Mouse (Mus musculus) spleen, postnatal 4 days (tissue): ENCODE measurements at regions not wholly inside any gene's neighbourhood (a gene's known extent, or its start where the extent isn't known, plus 50 kb on each side); places are given as distances from the start of the nearest gene placed in this dataset.
"Not testable (repeated sequence)": the region's sequence is repeated elsewhere in the genome, so short reads cannot be mapped to it uniquely, and the experiment has no call there.

Experiments used
- DNase-seq, 2 experiments: peaks; one replicate each; pipeline ENCODE4 v3.0.0; 2022; ENCODE audit warnings: low spot score in 2 of 2

DNA sequence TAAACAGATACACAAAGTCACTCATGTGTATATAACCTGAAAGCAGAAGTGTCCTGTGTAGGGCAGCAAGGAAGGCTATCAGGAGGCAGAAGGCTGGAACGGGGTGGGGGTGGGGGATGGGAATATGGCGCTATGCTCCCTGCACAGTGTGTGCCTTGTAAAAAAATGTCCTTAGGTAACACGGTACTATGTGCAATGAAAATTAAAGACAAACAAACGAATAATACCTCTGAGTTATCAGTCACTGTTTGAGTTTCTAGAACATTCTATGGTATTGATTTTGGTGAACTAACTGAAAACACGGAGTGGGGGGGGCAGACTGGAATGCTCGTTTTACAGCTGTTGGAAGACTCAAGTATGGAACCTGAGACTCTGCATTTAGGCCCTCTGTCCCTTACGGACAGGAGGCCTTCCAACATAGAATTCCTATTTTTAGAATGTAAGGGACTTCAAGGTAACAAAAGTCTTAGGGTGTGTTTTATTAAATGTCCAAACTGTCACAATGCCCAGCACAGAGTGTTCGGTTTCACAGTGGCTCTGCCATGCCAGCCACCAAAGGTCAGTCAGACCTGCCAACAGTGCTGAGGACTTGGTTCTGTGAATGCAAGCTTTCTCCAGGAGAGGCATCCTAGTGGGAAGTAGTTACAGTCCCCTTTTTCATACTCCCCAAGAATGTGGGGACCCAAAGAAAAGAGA, 240.6 kb downstream of the Ano6 start:
- DNase-seq = no peak

DNA sequence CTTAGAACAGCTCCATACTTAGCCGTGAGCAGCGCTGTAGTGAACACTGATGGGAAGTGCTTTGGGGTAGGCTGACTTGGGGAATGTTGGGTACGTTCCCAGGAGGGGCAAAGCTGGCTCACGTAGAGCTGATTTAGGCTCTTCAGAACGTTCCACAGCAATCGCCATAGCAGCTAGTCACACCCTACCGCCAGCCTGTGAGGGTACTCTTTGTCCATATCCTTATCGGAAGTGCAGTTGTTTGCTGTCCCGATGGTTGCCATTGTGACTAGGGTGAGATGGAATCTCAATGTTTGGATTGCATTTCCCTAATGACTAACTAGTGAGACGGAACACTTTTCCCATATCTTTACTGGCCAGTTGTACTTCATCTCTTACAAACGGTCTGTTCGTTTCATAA, 244.6 kb downstream of the Ano6 start:
- no peak for DNase-seq

DNA sequence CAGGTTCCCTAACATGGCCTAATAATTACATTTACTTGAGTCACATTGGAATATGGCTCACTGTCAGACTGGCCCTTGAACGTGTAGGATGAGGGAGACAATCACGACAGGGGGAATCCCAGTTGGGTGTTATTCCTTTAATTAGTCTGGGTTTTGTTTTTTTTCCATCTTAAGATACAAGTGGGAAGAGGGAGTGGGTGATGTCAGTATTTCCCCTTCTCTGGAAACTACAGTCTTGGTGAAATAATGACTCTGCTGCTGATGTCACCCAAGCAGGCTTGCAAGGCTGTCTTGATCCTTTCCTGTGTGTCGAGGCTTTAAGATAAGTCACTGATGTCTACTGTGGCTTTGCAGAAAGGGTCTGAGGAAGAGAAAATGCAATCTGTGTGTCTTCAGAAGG, 241.8 kb upstream of the Arid2 start:
- DNase-seq = no peak

DNA sequence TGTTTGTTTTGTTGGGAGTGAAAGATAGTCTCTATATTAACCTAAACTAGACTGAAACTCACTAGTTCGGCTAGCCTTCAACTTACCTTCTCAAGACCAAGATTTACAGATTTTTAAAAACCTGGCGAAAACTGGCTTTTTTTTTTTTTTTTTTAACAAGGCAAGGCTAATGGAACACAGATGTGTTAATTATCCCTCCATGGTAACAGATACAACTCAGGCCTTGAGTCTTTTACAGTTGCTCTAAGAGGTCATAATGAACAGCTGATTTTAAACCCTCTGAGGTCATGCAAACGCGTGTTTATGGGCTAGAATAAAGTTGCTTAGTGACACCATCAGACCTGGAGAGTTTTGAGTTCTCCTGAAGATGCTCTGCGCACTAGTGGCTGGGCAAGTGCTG, 240.7 kb upstream of the Arid2 start:
- no peak for DNase-seq

DNA sequence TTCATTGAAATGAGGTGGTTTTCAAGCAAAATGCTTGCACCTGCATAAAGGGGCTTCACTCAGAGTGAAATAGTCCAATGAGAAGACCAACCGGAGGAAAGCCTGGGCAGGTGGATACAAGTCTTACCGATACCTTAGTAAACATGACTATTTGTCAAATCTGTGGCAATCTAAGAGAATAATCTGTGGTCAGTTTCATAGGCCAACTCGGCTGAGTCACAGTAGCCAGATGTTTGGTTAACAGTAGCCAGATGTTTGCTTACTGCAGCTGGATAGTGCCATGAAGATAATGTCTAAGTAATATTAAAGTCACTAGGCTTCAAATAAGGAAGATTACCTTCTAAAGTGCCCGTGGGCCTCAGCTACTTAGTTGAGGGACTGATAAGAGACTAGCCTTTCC, 236.9 kb upstream of the Arid2 start:
- no peak for DNase-seq

DNA sequence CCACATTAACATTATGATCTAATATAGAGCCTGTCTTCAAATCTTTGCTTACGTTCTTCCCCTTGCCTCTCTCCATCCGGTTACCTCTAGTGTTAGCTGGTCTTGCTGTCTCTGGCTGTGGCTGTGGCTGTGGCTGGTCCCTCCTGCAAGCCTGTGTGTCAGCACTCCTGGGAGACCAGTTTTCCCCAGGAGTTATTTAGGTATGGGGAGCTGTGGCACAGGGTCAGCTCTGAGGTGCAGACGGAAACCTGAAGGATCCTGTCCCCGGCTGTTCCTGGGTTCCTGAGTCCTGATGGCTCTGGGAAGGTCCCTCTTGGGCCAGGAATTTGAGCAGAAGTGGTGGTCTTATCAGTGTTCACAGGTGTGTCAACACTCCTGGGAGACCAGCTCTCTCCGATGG, 234.7 kb upstream of the Arid2 start:
- DNase-seq = no peak

DNA sequence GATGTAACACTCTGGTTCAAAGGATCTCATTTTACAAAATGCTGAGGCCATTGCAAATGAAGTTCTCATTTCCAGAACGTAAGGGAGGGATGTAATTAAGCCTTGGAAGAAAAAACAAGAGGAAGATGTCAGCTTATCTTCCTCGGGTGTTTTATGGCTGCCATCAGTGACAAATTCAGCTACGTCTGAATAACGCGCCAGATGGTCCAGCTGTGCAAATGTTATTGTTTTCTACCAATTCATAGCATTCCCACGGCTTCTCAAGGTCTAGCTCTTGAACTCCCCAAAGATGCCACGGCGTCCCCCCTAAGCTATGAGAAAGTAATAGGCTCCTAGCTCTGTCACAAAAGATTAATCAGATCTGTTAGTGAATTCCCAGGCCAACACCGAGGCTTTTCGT, 232.0 kb upstream of the Arid2 start:
- no peak for DNase-seq

DNA sequence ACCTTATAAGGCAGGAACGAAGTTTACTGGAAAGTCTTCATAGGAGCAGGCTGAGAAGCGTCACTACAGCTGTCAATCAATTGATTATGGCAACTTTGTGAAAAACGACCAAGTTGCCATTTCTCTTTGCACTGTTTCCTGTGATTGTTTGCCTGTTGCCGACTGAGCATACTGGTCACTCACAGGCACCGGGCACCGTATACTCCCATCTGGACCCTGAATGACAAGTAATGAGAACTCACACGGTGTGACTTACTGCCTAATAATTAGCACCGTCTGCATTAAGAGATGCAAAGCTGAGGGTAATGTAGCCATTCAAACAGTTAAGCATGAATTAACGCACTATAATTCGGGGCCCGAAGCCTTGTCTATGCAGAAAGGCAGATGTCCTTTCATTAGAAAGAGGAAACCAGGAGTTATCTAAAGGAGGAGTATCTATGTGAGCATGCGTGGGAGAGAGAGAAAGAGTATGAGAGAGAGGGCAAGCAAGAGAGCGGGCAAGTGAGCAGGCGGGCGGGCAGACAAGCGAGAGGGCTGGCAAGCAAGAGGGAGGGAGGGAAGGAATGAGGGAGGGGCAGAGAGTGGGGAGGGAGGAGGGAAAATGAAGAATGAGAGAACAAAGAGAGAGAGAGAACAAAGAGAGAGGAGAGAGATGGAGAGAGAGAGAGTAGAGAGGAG, 231.4 kb upstream of the Arid2 start:
- DNase-seq = no peak

DNA sequence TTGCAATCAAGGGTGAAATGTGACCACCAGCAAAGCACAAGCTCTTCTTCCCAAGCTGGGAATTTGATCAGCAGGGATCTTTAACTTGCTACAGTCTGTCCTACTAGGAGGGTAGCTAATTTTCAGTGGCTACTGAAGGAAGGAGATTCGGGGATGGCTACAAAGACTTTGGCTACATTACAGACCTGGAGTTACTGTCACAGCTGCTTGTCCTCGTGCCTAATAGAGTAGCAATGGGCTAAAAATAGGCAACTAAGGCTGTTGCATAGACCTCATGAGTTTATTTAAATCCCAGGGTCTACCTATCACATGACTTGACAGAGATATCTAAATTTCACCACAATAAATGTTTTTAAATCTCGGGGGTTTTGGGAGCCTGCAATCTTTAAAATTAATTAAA, 227.7 kb upstream of the Arid2 start:
- no peak for DNase-seq

DNA sequence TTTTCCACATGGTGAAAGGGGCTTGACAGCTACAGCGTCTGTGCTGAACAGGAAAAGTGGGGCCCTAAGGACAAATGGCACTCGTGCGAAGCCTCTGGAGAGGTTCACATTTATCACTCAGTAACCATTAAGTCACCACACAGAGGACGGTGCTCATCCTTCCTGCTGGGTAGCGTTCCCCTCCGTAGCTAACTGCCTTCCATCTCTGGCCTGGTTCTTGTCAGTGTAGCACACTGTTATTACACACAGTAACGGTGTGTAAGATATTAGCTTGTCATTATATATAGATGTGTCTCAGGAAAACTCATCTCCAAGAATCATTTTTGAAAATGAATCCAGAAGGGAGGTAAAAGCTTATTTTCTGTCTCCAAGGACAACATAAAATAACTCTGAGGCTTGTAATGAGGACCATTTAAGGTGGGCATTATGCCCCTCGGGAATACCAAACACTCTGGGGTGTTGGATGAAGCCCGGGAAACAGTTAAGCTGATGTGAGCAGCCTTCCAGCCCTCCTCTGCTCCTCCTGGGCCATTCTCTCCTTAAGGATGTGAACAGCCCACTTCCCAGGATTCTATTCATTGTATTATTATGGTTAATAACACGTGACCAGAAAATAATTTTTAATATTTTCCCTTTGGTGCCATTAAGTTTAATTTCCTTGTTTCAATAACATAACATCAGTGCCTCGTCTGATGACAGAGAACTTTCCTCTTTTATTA, 222.7 kb upstream of the Arid2 start:
- DNase-seq = no peak

DNA sequence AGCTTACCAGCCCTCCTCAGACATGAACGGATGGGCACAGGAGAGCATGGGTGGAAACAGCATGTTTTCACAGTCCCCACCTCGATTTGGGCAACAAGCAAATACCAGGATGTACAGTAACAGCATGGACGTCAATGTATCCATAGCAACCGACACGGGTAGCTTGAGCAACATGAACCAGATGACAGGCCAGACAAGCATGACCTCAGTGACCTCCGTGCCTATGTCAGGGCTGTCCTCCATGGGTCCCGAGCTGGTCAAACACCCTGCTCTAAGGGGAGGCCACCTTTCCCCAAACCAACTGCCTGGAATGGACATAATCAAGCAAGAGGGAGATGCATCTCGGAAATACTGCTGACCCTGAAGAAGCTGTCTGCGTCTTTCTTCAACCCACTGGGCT, 211.7 kb upstream of the Arid2 start:
- no peak for DNase-seq

DNA sequence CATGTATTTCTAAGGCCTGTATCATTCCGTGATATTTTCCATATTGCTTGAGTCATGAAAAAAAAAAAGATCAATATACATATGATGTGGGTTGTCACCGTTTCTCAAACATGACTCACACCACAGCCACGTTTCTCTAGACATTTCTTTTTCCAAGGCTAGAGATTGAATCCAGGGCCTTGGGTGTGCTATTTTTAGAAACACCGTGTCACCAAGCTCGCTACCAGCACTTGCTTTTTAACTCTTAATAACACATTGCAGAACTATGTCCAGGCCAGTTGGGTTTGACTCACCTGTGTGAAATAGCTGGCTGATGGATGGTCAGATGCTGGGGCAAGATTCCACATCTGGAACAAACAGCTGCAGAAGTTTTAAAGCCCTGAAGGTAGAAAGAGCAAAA, 209.6 kb upstream of the Arid2 start:
- no peak for DNase-seq

DNA sequence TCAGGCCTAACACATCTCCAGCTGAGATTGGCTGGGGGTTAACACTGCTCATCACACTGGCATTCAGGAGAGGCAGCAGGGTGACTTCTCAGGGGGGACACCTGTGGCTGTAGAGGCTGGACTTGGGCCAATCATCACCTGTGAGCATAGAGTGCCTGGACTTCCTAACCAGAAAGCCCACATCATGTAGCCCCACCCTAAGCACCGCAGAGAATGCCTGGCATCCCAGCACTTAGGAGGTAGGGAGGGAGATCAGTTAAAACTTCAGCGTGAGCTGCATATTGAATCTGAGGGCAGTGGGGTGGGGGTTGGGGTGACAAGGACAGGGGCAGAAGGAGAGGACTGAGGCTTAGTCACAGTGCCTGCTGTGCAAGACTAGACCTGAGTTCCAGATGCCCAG, 208.7 kb upstream of the Arid2 start:
- DNase-seq = no peak

DNA sequence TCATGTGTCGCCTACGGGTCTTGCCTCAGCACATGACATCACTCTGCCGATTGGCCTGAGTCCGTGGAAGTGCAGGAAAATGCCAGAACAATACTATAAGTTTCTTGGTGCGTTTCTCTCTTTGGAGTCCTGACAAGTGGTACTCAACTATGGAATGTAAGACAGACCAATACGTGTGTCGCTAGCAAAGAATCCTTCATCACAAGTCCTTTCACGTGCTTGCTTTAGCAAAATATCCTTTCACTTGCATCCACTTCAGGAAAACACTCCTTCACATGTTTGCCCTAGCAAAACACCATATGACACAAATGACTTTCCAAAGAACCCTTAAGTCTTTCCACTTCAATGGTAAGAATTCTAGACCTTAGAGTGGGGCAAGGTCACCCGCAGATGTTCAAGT, 197.6 kb upstream of the Arid2 start:
- DNase-seq = no peak

DNA sequence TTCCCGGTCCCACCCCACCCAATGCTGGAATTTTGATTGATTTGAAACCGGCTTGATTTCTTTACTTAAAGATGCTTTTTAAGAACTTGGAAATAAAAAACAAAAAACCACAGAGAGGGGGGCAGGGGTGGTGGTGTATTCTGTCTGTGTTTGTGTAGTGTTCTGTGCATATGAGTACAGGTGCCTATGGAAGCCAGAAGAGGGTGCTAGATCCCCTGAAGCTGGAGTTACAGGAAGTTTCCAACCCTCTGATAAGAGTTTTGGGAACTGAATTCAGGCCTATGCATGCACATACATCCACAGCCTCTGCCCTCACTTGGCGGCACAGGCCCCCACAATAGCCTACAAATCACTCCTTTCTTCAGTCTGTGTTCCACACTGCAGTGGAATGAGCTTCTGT, 190.9 kb upstream of the Arid2 start:
- no peak for DNase-seq

DNA sequence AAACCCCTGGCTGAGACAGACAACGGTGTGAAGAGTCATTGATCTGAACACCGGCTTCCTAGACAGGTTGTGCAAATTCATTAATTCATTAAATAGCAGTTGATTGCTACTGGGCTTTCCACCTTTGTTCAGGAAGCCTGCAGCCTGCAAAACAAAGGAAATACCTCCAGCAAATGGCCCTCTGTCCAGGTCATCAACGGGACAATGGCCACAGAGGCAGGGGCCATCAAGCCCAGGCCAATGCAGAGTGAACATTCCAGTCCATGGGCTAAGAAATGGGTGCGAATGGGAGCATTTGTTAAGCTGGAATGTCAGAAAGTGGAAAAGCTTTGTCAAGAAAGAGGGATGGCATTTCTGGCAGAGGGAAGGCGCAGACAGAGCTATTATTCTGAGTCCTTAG, 188.5 kb upstream of the Arid2 start:
- DNase-seq = no peak

DNA sequence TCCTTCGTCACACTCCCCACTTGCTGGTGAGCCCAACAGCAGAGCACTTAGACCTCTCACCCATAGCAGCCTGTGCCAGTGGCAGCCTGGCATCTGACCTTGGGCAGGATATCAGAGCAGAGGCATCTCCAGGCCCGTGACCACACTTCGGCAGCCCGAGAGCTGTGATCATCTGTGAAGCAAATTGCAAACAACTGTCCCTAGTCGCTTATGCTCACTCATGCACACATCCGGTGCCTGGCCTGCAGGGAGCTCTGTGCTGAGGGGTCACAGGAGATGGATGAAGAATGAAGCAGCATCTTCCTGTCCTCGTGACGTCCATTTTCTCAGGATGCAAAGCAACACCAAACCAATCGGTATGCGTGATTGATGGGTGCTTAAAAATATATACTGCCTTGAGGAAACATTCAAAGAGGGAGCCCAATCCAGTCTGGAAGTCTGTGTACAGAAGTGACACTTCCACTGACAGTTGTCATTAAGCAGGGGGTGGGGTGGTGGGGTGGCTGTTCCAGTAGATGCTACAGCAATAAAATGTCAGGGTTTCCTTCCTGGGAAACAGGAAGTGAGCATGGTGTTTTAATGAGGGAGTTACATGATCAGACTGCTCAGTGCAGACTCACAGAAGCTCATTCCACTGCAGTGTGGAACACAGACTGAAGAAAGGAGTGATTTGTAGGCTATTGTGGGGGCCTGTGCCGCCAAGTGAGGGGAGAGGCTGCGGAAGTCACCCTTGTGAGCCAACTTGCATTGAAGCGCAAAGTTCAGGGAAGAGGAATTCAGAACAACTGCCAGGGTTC, 187.3 kb upstream of the Arid2 start:
- not testable (repeated sequence) for DNase-seq

DNA sequence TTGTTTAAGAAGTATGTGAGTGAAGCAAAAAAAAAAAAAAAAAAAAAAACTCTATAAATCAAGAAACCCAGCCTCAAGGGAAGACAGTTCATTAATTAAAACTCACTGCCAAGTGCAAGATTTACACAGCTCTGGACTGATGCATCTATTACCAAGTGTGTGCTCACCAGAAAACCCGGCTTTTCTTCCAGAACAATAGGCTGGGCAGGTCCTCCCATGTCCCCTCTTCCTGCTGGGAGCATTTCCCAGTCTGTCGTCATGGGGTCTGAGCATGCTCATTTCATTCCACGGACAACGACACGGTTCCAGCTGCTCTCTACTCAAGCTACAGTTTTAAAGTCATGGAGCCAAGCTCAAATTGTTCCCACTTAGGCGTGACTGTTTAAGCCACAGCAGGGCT, 183.6 kb upstream of the Arid2 start:
- DNase-seq = no peak

DNA sequence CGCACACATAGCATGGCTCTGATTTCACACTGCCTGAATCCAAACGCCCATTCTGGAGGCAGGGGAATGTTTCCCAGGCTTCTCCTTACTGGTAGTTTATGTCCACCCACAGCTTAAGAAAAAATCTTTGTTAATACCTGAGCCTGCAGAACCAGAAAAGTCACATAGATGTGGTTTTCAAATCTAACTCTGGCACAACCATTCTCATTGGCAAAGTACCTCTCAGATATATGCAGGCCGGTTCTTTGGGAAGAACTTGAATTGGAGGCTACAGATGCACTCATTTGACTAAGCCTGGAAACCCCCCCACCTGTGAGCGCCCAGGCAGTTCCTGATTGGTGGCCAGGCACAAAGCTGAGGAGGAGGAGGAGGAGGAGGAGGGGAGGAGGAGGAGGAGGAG, 179.8 kb upstream of the Arid2 start:
- DNase-seq = no peak

DNA sequence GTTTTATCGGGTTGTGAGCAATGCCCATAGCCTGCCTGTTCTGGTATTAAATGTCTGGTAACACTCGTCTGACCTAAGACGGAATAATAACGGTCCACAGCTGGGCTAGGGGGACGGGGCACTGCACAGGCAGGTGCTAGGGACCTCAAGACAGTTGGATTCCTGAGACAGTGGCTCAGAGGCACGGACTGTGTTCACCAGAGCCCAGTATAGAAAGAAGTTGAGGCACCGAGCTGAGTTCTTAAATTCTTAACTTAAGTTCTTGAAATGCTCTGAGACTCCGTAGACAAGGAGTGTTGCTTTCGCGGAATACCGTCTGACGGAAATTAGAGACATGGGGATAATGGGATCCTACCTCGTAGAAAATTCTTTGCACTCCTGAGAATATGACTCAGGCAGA, 174.2 kb upstream of the Arid2 start:
- DNase-seq = no peak

DNA sequence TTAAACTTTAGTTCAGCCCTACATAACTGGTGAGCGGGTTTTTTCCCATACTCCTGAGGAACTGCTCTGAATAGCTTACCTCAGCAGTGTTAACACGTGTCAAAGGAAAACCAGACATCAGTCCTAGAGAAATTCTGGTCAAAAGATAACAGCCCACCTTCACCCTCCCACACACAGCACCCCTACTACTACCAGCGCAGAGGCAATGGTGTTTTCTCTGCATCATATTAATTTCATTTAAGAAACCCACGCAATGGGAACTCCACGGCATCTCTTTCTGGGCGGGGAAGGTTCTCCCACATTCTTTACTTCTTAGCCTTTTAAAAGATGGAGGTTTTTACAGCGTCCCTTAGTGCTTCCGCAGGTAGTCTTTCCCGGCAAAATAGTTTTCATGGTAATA, 172.7 kb upstream of the Arid2 start:
- no peak for DNase-seq

DNA sequence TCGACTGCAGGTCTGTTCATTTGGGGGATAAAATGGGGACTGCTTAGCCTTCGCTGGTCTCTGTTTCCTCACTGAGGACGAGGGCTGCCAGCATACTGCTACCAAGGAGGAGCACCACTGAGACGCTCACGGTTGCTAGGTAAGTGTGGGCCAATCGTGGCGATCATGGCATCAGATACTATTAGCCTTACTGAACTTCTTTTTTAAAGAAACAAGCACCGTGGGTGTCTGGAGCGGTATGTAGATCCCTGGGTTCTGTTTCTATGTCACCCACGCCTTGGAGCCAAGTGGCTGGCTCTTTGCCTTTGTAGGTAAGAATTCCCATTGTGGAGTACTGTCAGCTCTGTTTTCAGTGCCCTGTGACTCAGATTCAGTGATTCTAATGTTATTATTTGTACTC, 172.1 kb upstream of the Arid2 start:
- no peak for DNase-seq

DNA sequence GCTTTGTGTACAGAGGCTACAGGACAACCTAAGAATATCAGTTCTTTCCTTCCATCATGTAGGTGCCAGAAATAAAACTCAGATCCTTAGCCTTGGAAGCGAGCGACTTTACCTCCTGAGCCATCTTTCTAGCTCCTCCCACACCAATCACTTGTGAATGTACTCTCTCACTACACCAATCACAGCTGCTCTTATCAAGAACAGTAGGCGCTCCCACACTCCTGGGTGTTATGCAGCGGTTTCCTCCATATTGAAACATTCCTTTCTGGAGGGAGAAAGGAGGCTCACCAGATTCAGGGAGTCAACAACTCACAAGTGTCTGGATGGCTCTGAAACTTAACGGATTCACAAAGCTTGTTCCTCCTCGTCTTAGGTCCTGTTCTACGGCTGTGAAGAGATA, 168.1 kb upstream of the Arid2 start:
- no peak for DNase-seq
